Mouse (Mus musculus) skeletal muscle tissue, adult 2 months (tissue): ENCODE results near the gene Eif4enif1.
"Not testable (repeated sequence)": the region's sequence is repeated elsewhere in the genome, so short reads cannot be mapped to it uniquely, and the experiment has no call there.

Experiments
- DNase-seq: peaks from one replicate; pipeline ENCODE4 v3.0.0-alpha.2; 2012; ENCODE audit warnings: low read depth, low spot score

Gene Eif4enif1

GRCm38 (mm10) chr11:3202231-3202701, at the start of gene Eif4enif1:
Eif4enif1 (plus strand) TSS chr11:3202392.
- peak; percentile 83 for DNase-seq

- DNase-seq: peak; percentile 44
Observed at GRCm38 (mm10) chr11:3153666-3154397, 48.4 kb upstream of the Eif4enif1 start.

GRCm38 (mm10) chr11:3156991-3157390, 45.2 kb upstream of the Eif4enif1 start:
- not testable (repeated sequence) for DNase-seq

GRCm38 (mm10) chr11:3157996-3158395, 44.2 kb upstream of the Eif4enif1 start:
- DNase-seq: not testable (repeated sequence)

- DNase-seq: not testable (repeated sequence)
Observed at GRCm38 (mm10) chr11:3158800-3159199, 43.4 kb upstream of the Eif4enif1 start.

- DNase-seq: not testable (repeated sequence)
Observed at GRCm38 (mm10) chr11:3161370-3161769, 40.8 kb upstream of the Eif4enif1 start.

- not testable (repeated sequence) for DNase-seq
Observed at GRCm38 (mm10) chr11:3162236-3162897, 39.8 kb upstream of the Eif4enif1 start.

GRCm38 (mm10) chr11:3163122-3163521, 39.1 kb upstream of the Eif4enif1 start:
- not testable (repeated sequence) for DNase-seq

GRCm38 (mm10) chr11:3163661-3164060, 38.5 kb upstream of the Eif4enif1 start:
- DNase-seq: not testable (repeated sequence)

- not testable (repeated sequence) for DNase-seq
Observed at GRCm38 (mm10) chr11:3165210-3165782, 36.9 kb upstream of the Eif4enif1 start.

- not testable (repeated sequence) for DNase-seq
Observed at GRCm38 (mm10) chr11:3166321-3166720, 35.9 kb upstream of the Eif4enif1 start.

- not testable (repeated sequence) for DNase-seq
Observed at GRCm38 (mm10) chr11:3167129-3167528, 35.1 kb upstream of the Eif4enif1 start.

GRCm38 (mm10) chr11:3167571-3168001, 34.6 kb upstream of the Eif4enif1 start:
- not testable (repeated sequence) for DNase-seq

GRCm38 (mm10) chr11:3169042-3169441, 33.1 kb upstream of the Eif4enif1 start:
- not testable (repeated sequence) for DNase-seq

- not testable (repeated sequence) for DNase-seq
Observed at GRCm38 (mm10) chr11:3171931-3172330, 30.3 kb upstream of the Eif4enif1 start.

GRCm38 (mm10) chr11:3172526-3172925, 29.7 kb upstream of the Eif4enif1 start:
- DNase-seq: not testable (repeated sequence)

GRCm38 (mm10) chr11:3173425-3174318, 28.5 kb upstream of the Eif4enif1 start:
- not testable (repeated sequence) for DNase-seq

- DNase-seq: not testable (repeated sequence)
Observed at GRCm38 (mm10) chr11:3178968-3179725, 23.0 kb upstream of the Eif4enif1 start.

- not testable (repeated sequence) for DNase-seq
Observed at GRCm38 (mm10) chr11:3179726-3180092, 22.5 kb upstream of the Eif4enif1 start.

- DNase-seq: not testable (repeated sequence)
Observed at GRCm38 (mm10) chr11:3180510-3181160, 21.6 kb upstream of the Eif4enif1 start.
